Mouse (Mus musculus): Measurements from ENCODE around the gene Hesx1.

The Hesx1 gene

GRCm38 (mm10) chr14:27017936-27018335 lies 23.7 kb downstream of the Hesx1 start:
- no peak for DNase-seq

- no peak for DNase-seq
Observed at GRCm38 (mm10) chr14:27019850-27020249, 25.6 kb downstream of the Hesx1 start.

DNA sequence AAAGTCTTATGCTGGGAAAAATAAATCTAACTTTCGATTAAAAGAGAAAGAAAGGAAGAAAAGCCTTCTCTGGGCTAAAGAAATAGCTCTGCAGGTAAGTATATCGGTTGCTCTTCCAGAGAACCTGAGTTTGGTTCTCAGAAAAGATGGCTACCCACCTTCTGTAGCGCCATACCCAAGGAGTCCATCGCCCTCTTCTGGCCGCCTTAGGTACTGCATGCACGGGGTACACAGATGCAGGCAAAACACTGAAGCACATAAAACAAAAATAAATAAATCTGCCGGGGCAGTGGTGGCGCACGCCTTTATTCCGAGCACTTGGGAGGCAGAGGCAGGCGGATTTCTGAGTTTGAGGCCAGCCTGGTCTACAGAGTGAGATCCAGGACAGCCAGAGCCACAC lies 28.7 kb downstream of the Hesx1 start:
- no peak for DNase-seq

DNA sequence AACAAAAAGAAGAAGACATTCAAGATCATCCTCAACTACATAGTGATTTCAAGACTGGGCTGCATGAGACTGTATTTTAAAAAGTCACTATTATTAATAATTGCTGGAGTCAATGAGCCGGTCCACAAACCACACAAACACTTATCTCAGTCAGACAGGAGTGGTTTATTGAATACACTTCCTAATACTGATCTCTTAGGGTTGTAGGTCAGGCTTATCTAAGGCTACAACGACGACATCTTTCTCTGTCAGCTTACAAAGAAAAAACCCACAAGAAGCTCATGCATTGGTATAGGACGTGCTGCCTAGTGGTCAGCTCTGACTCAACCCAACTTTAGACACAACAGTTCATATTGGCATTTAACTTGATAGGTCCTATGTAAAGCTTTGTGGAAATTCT lies 30.4 kb downstream of the Hesx1 start:
- DNase-seq, result no peak

DNA sequence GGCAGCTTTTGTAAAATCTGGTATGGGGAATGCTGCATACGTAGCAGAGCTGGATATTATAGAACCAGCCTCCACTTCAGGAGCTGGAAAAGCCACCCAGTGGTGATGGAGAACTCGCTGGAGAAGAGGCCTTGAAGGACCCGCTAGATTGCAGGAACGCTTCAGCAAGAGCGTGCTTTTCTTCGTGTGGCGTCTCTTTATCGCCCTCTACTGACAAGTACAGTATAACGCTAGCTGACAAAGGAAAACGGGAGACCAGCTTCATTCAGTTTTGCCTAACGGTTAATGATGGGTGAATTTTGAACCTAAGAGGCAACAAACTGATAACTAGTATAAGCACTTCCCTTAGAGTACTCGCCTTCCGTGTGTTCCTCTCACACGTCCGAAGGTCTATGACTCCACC lies 35.6 kb downstream of the Hesx1 start:
- DNase-seq, result peak; percentile 66

DNA sequence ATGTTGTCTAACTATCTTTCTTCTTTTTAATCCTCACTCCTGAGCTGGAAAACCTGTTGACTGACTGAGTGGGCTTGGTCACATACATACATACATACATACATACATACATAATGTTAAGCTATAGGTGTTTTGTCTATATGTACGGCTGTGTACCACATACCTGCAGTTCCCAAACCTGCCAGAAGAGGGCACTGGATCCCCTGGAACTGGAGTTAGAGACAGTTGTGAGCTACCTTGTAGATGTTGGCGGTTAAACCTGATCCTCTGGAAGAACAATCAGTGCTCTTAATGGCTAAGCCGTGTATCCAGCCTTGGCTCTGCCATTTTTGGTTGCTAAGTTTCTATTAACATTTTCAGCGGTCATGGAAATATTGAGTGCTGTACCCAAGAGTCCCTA lies 36.9 kb downstream of the Hesx1 start:
- DNase-seq, result peak; percentile 15

GRCm38 (mm10) chr14:27037513-27037912 lies 43.3 kb downstream of the Hesx1 start:
- no peak for DNase-seq

GRCm38 (mm10) chr14:27038783-27039182 lies 44.6 kb downstream of the Hesx1 start, which contains the start of gene Il17rd:
Gene Il17rd, plus strand, starts transcription at chr14:27038941.
- DNase-seq, result peak; percentile 88

- no peak for DNase-seq
Observed at GRCm38 (mm10) chr14:27039281-27040248, 45.3 kb downstream of the Hesx1 start.

DNA sequence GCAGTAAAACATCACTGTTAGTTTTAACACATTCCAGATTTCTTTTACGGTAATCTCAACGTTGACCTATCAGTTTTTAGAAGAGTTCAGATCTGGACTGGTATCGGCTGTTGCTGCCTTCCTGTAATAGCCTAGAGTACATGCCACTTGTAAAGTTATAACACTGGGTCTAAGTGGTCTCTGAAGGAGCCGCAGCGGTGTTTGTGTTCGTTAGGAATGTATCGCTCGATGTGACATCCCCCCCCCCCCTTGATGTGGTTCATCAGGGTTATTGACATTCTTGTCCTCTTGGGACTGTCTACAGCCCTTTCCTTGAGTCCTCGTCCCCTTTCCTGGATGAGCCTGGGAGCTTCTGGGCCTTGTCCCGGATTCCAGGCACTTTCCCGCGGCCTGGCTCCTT lies 46.2 kb downstream of the Hesx1 start:
- no peak for DNase-seq

DNA sequence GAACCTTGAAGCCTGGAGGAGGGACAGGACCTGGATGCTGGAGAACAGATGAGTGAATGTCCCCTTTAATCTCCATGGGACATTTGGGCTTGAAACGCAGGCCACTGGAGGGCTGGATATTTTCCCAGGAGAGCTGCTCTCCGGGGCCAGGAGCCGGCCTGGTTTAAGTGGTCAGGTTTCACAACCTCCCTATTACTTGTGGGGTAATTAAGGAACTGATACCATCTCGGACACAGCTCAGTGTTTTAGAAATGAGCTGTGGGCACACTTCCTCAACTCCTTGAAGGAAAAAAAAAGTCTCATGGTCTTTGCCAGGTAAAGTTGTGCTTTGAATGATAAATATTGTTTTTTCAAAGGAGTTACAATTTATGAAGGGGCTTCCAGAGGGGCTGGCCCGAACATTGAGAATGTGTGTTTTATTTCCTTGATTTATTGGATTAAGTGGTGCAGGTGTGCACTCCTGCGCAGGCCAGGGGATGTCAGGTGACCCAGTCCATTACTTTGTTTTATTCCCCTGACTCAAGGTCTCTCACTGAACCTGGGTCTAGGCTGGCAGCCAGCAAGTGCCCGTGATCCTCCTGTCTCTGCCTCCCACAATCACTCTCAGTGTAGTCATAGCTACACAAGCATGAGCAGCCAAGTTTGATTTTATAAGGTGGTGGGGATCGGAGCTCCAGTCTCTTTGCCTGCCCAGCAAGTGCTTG lies 48.2 kb downstream of the Hesx1 start:
- no peak for DNase-seq

- DNase-seq, result no peak
Observed at GRCm38 (mm10) chr14:27043416-27043815, 49.2 kb downstream of the Hesx1 start.

GRCm38 (mm10) chr14:27044221-27044966 lies 50.2 kb downstream of the Hesx1 start:
- no peak for DNase-seq

GRCm38 (mm10) chr14:27044967-27045361 lies 50.7 kb downstream of the Hesx1 start:
- DNase-seq, result no peak

GRCm38 (mm10) chr14:27048231-27048956 lies 54.2 kb downstream of the Hesx1 start:
- no peak for DNase-seq

GRCm38 (mm10) chr14:27050043-27050442 lies 55.8 kb downstream of the Hesx1 start:
- DNase-seq, result no peak

- no peak for DNase-seq
Observed at GRCm38 (mm10) chr14:27050560-27051510, 56.6 kb downstream of the Hesx1 start.

GRCm38 (mm10) chr14:27051511-27051895 lies 57.3 kb downstream of the Hesx1 start:
- DNase-seq, result no peak
